Mouse (Mus musculus): ENCODE results near the gene Tarbp1.

- TF ChIP-seq ZNF384 (IDR thresholded peaks at IDR 0.05; ENCODE audit: low read depth, low read length) (no peak), ZC3H11A (IDR thresholded peaks at IDR 0.05; ENCODE audit: borderline replicate concordance, low read depth, low read length) (no peak), MAFK (IDR thresholded peaks at IDR 0.05; ENCODE audit: insufficient read depth, low read depth, low read length) (no peak), CHD2 (IDR thresholded peaks at IDR 0.05; ENCODE audit: low read depth, low read length) (no peak), HCFC1 (IDR thresholded peaks at IDR 0.05; ENCODE audit: borderline replicate concordance, insufficient read depth, low read length) (no peak)
These were observed 23.7 kb downstream of the Tarbp1 start for GRCm38 (mm10) chr8:126451158-126451557.
